Mouse (Mus musculus) stomach, embryonic 16.5 days (tissue): Measurements from ENCODE around the gene Ehd4. TPM values are rescaled to one million over a fixed set of nuclear protein-coding genes. Genes with fewer than 3 reads are reported as not detected.
A peak's percentile ranks its signal among the peaks of the same experiment; 100 is the strongest.

ENCODE experiments used
- ATAC-seq: fragments of 200-750 bp; cut with Nextera tagmentation; 2 replicates; pipeline ENCODE4 v1.8.0; 2017; ENCODE audit warnings: moderate number of reproducible peaks, moderate TSS enrichment; ENCODE audit not compliant: insufficient read depth, low FRiP score
- H3K27ac ChIP-seq: fragments of 300-500 bp; sonication (generic); 2 replicates; pipeline ENCODE4 v1.5.1; 2014; ENCODE audit warnings: low read length
- H3K27me3 ChIP-seq: fragments of 300-500 bp; sonication (generic); 2 replicates; pipeline ENCODE4 v1.6.1; 2014; ENCODE audit warnings: low read length, control low read depth, mixed read lengths; ENCODE audit not compliant: control insufficient read depth, insufficient read depth
- H3K36me3 ChIP-seq: fragments of 300-500 bp; sonication (generic); 2 replicates; pipeline ENCODE4 v1.6.1; 2014; ENCODE audit warnings: low read length; ENCODE audit not compliant: control insufficient read depth, insufficient read depth
- H3K4me1 ChIP-seq: fragments of 300-500 bp; sonication (generic); 2 replicates; pipeline ENCODE4 v1.6.1; 2014; ENCODE audit warnings: low read length, control low read depth, mixed read lengths; ENCODE audit not compliant: control insufficient read depth, insufficient read depth
- H3K4me2 ChIP-seq: fragments of 300-500 bp; sonication (generic); 2 replicates; pipeline ENCODE4 v1.6.1; 2014; ENCODE audit warnings: low read depth, low read length, mixed read lengths
- H3K4me3 ChIP-seq: fragments of 300-500 bp; sonication (generic); replicated peaks from 2 replicates; pipeline ENCODE4 v1.5.1; 2014; ENCODE audit warnings: mild to moderate bottlenecking, low read length
- H3K9ac ChIP-seq: fragments of 300-500 bp; sonication (generic); 2 replicates; pipeline ENCODE4 v1.6.1; 2014; ENCODE audit warnings: low read length
- H3K9me3 ChIP-seq: fragments of 300-500 bp; sonication (generic); replicated peaks from 2 replicates; pipeline ENCODE4 v1.6.1; 2016; ENCODE audit warnings: low read length, control low read depth; ENCODE audit not compliant: control insufficient read depth
- whole genome bisulfite sequencing: fragments of 180-500 bp; shearing (Covaris S2); extraction: QIAGEN DNeasy Blood & Tissue Kit; methylation state at CpG from one replicate; pipeline ENCODE4 v1.1.7; 2014; 5-methylcytosine and 5-hydroxymethylcytosine counted together
- polyA plus RNA-seq: library from polyadenylated mRNA; unstranded; fragments of >200 nt; fragmentation: Nextera tagmentation; extraction: Ambion mirVana; gene quantifications from 2 replicates; pipeline ENCODE4 v1.2.1, GENCODE M21; 2015

Ehd4 gene
- polyA plus RNA-seq, 1 experiment from 2014 or later: 46.5 TPM

DNA sequence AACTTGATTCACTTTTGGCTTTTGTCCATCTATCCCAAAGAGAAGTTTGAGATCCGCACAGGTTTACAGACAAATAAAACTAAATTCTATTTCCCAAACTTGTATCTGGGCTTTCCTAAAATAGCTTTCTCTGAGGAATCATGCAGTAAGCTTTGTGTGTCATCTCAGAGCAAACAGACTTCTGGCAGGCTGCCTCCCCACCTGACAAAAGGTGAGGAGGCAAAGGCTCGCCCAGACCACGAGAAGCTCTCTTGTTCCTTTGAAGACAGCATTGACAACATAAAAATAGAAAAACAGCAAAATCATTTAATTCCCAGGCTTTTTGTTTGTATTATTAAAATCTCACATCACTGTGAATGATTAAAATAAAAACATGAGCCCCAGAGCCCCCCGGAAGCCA, 55.1 kb downstream of the Ehd4 start:
- Histone ChIP-seq H3K27ac (peak overlapping the region; percentile 78), H3K4me1 (peaks cover 30% of the 10 kb centered on the region), H3K4me2 (no peak overlapping the region), H3K9me3 (no peaks in the 10 kb centered on the region), H3K4me3 (no peak overlapping the region), H3K27me3 (no peaks in the 10 kb centered on the region), H3K9ac (no peak overlapping the region), H3K36me3 (no peaks in the 10 kb centered on the region)
- ATAC-seq: no peak
- WGBS: 54% methylated on average over 4 of the region's 4 CpGs

DNA sequence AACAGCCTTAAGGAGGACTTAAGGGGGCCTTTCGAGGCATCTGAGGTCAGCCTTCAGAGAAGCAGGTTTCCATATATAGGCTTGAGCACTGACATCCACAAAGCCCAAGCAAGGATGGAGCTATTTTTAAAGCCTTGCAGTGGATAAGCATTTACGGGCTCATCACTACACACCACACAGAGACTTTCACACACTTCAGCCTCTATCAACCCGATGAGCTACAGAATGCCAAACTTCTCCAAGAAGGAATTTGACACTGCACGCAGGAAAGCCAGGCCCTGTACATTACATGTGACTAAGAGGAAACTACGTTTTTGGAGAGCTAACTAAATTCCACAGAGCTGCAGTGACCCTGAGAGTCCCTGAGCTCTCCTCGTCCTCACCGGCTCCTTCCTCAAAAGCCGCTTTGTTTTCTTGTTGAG, 55.6 kb downstream of the Ehd4 start:
- Histone ChIP-seq H3K9ac (no peak overlapping the region), H3K4me2 (no peak overlapping the region)
- ATAC-seq: peak; percentile 43; the same call in 1 of the 2 replicates

DNA sequence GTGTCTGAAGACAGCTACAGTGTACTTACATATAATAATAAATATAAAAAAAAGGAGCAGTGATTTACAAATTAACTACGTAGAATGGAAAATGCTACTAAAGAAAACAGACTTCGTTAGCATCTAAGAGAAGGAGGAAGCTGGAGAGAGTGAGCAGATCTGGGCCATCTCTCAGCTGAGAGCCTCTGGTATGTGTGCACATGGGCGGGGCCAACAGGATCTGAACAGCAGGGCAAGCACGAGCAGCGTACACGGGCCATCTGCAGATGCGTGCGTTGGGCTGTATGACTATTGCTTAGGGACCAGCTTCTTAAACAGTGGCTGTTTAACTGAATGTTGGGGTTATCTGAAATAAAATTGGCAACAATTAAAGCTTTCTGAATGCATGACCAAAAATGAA, 56.5 kb downstream of the Ehd4 start:
- WGBS: 64% methylated on average over 8 of the region's 8 CpGs
- H3K9ac ChIP-seq: no peak overlapping the region
- H3K27me3 ChIP-seq: no peaks in the 10 kb centered on the region
- peak; percentile 67 for ATAC-seq
- no peak overlapping the region for H3K4me3 ChIP-seq
- no peak overlapping the region for H3K4me2 ChIP-seq
- H3K9me3 ChIP-seq: no peaks in the 10 kb centered on the region
- peak overlapping the region; percentile 78 for H3K27ac ChIP-seq
- H3K36me3 ChIP-seq: no peaks in the 10 kb centered on the region
- peaks cover 28% of the 10 kb centered on the region for H3K4me1 ChIP-seq

More for the DNA sequence above, 55.6 kb downstream of the Ehd4 start:
- Histone ChIP-seq H3K27ac (peak overlapping the region; percentile 78), H3K9me3 (no peaks in the 10 kb centered on the region), H3K27me3 (no peaks in the 10 kb centered on the region), H3K36me3 (no peaks in the 10 kb centered on the region), H3K4me1 (peaks cover 30% of the 10 kb centered on the region), H3K4me3 (no peak overlapping the region)
- 27% methylated on average over 8 of the region's 8 CpGs for WGBS

DNA sequence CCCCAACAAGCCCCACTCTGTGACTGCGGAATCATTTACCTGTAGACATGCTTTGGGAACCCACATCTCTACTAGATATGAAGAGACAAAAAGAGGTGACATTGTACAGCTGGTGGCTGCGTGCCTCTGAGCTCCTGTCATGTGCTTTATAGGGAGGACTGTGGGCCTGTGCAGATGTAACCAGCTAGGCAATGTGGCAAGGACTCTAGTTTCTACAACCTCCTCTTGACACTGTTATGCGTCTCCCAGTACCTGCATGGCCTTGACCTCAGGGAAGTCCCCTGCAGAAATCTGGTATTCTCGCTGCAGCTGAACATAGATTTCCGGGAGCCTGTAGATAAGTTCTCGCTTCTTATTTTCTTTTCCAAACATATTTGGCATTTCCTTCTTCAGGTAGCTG, 57.7 kb downstream of the Ehd4 start:
- Histone ChIP-seq H3K27ac (no peak overlapping the region), H3K9ac (no peak overlapping the region), H3K4me1 (peaks cover 24% of the 10 kb centered on the region), H3K4me2 (no peak overlapping the region), H3K27me3 (no peaks in the 10 kb centered on the region), H3K9me3 (no peaks in the 10 kb centered on the region), H3K36me3 (no peaks in the 10 kb centered on the region), H3K4me3 (no peak overlapping the region)
- 91% methylated on average over 6 of the region's 6 CpGs for WGBS
- no peak for ATAC-seq

DNA sequence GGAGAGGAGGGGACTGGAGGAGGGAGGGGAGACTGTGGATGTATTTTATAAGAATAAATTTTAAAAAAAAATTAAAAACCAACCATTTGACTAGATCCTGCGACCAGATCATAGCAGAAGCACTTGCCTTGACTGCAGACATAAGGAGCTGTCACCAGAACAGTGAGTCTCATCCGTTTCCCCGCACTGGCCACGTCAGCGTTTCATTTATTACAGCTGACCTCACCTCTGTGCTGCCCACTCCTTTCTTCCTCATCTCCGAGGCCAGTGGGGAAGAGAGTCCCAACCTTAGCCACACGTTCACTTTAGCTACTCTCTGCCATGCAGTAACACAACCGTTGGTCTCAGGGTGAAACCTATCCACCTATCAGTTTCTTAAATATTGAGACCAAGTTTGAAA, 58.2 kb downstream of the Ehd4 start:
- ATAC-seq: no peak
- H3K9me3 ChIP-seq: no peaks in the 10 kb centered on the region
- no peak overlapping the region for H3K9ac ChIP-seq
- H3K36me3 ChIP-seq: no peaks in the 10 kb centered on the region
- H3K4me2 ChIP-seq: no peak overlapping the region
- H3K27me3 ChIP-seq: no peaks in the 10 kb centered on the region
- no peak overlapping the region for H3K4me3 ChIP-seq
- H3K27ac ChIP-seq: no peak overlapping the region
- WGBS: 76% methylated on average over 8 of the region's 8 CpGs
- peaks cover 24% of the 10 kb centered on the region for H3K4me1 ChIP-seq

DNA sequence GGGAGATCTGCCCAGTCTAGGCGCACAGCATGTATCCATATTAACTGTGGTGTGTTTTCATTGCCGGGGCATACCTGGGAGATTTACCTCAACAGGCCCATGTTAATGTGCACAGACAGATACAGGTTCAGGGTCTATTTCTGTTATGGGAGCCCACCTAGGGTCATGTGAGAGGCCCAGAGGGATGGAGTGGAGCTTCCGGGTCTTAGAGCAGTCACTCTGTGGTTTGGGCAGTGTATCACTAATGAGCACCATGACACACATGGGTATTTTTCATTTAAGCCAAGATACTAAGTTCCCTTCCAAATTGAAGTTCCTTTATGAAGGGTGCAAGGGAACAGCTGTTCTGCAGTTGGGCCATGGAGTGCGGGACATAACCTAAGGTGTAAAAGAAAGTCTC, 59.2 kb downstream of the Ehd4 start:
- H3K36me3 ChIP-seq: no peaks in the 10 kb centered on the region
- H3K27me3 ChIP-seq: no peaks in the 10 kb centered on the region
- no peak overlapping the region for H3K27ac ChIP-seq
- H3K4me3 ChIP-seq: no peak overlapping the region
- no peak overlapping the region for H3K9ac ChIP-seq
- H3K9me3 ChIP-seq: no peaks in the 10 kb centered on the region
- H3K4me2 ChIP-seq: no peak overlapping the region
- peaks cover 24% of the 10 kb centered on the region for H3K4me1 ChIP-seq
- 92% methylated on average over 4 of the region's 4 CpGs for WGBS
- no peak for ATAC-seq

DNA sequence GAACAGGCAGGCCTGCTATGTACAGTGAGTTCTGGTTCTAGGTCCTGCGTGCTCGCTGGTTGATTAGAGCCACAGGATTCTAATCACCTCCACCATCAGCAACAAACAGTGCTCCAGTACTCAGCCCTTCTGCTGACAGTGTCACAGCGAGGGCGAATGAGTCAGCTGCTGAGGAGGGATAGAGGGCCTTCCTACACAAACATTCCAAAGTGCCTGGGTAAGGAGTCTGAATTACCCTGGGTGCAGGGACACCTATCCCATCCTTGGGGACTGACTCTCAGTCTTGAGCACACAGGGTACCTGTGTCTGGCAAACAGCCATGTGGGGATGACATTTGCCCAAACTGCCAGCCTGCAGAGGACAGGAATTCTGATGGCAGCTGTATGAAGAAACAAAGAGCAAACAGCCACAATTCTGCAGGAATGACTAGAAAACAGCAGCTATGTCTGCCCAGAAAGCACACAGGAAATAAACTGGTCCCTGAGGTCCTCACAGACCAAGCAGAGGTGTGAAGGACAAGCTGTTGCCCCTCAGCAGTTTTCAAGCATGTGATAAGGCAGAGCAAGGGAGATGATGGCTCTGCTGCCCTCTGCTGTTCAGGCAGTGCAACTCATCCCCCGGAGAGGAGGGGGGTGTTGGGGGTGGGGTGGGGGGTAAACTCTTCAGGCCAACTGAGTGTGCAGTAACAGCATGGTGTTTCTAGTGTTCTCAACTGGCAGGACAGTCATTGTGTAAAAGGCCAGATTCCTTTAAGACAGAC, 60.6 kb downstream of the Ehd4 start:
- 42% methylated on average over 5 of the region's 5 CpGs for WGBS
- H3K4me1 ChIP-seq: peaks cover 14% of the 10 kb centered on the region
- no peak overlapping the region for H3K9ac ChIP-seq

DNA sequence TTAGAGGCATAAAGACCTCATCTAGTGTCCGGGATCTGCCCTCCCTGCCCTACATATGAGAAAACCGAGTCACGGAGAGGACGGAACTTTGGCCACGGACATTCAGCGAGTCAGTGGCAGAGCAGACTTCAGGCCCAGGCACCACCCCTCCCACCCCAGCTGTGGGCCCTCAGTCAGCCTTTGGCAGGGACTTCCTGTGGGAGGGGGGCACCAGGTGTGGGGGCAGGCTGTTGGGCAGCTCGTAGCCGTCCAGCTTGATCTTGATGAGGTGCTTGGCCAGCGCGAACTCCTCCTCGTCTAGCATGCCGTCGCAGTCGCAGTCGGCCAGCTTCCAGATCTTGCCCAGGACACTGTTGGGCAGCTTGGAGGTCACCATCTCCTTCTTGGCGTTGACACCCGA, 63.4 kb downstream of the Ehd4 start:
- ATAC-seq: no peak

More for the DNA sequence above, 60.6 kb downstream of the Ehd4 start:
- peak; percentile 70 for ATAC-seq
- H3K27me3 ChIP-seq: no peaks in the 10 kb centered on the region
- no peak overlapping the region for H3K27ac ChIP-seq
- H3K4me3 ChIP-seq: no peak overlapping the region
- no peak overlapping the region for H3K4me2 ChIP-seq
- no peaks in the 10 kb centered on the region for H3K36me3 ChIP-seq
- H3K9me3 ChIP-seq: no peaks in the 10 kb centered on the region

DNA sequence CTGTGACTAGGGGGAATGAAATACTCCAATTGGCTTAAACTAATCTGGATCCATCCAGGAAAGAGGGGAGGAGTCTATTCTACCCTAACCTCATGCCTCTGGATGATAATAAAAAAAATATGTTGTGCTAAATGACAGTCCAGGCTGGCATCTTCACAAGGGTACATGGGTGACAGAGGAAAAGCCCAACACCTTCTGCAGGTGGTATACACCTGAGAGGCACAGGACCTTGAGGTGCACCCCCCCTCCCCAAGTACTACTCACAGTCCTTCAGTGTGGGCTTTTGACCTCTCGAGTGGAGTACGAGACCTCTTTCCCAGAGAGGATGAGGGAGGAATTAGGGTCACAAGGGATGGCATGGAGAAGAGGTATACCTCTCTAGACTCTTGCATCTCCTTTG, 66.5 kb downstream of the Ehd4 start:
- no peaks in the 10 kb centered on the region for H3K27me3 ChIP-seq
- H3K27ac ChIP-seq: no peak overlapping the region
- no peak overlapping the region for H3K4me2 ChIP-seq
- H3K4me3 ChIP-seq: no peak overlapping the region
- ATAC-seq: no peak
- no peaks in the 10 kb centered on the region for H3K36me3 ChIP-seq
- WGBS: 80% methylated on average over 2 of the region's 2 CpGs
- no peaks in the 10 kb centered on the region for H3K9me3 ChIP-seq
- H3K9ac ChIP-seq: no peak overlapping the region
- H3K4me1 ChIP-seq: peaks cover 7% of the 10 kb centered on the region; the same call in 1 of the 2 replicates

More for the DNA sequence above, 63.4 kb downstream of the Ehd4 start:
- H3K27me3 ChIP-seq: no peaks in the 10 kb centered on the region
- H3K9me3 ChIP-seq: no peaks in the 10 kb centered on the region
- no peak overlapping the region for H3K9ac ChIP-seq
- H3K27ac ChIP-seq: no peak overlapping the region
- H3K36me3 ChIP-seq: no peaks in the 10 kb centered on the region
- 83% methylated on average over 17 of the region's 17 CpGs for WGBS
- H3K4me2 ChIP-seq: no peak overlapping the region
- no peak overlapping the region for H3K4me3 ChIP-seq
- peaks cover 4% of the 10 kb centered on the region; the same call in 1 of the 2 replicates for H3K4me1 ChIP-seq
